Mouse (Mus musculus) spleen, adult 2 months (tissue): Measurements from ENCODE around the gene 6330409D20Rik. TPM values are rescaled to one million over a fixed set of nuclear protein-coding genes. Genes with fewer than 3 reads are reported as not detected.
A peak's percentile ranks its signal among the peaks of the same experiment; 100 is the strongest.

ENCODE experiments used
- DNase-seq, 2 experiments: peaks; one replicate each; pipeline versions ENCODE4 v3.0.0 to v3.0.0-alpha.2; 2012 to 2021; ENCODE audit warnings: low spot score in 2 of 2, low read depth in 1 of 2
- H3K27ac ChIP-seq: fragments of 200-500 bp; 2 replicates; pipeline ENCODE4 v1.5.1; 2012; ENCODE audit warnings: low read length, inconsistent platforms; ENCODE audit not compliant: insufficient read depth
- H3K27me3 ChIP-seq: fragments of 200-500 bp; 2 replicates; pipeline ENCODE4 v1.6.1; 2012; ENCODE audit warnings: mild to moderate bottlenecking, moderate library complexity, low read length, inconsistent platforms; ENCODE audit not compliant: control insufficient read depth, insufficient read depth
- H3K36me3 ChIP-seq: fragments of 200-500 bp; 2 replicates; pipeline ENCODE4 v1.6.1; 2012; ENCODE audit warnings: mild to moderate bottlenecking, low read length, inconsistent platforms; ENCODE audit not compliant: control insufficient read depth, insufficient read depth
- H3K4me1 ChIP-seq: fragments of 200-500 bp; 2 replicates; pipeline ENCODE4 v1.6.1; 2011; ENCODE audit warnings: inconsistent platforms; ENCODE audit not compliant: control insufficient read depth, insufficient read depth, insufficient read length
- H3K4me3 ChIP-seq: fragments of 200-500 bp; 2 replicates; pipeline ENCODE4 v1.5.1; 2011; ENCODE audit warnings: mild to moderate bottlenecking, inconsistent platforms; ENCODE audit not compliant: insufficient read depth, insufficient read length; ENCODE audit errors: extremely low read depth
- CTCF ChIP-seq: fragments of 200-500 bp; IDR thresholded peaks from 2 replicates; pipeline ENCODE4 v1.5.1; 2011; ENCODE audit warnings: mild to moderate bottlenecking, inconsistent platforms; ENCODE audit not compliant: insufficient read depth, insufficient read length, insufficient replicate concordance; ENCODE audit errors: extremely low read depth
- POLR2A ChIP-seq: fragments of 200-500 bp; IDR thresholded peaks from 2 replicates; pipeline ENCODE4 v1.6.1; 2011; ENCODE audit warnings: low read depth, low read length, inconsistent platforms
- WGBS: fragments of 180-500 bp; shearing (Covaris S2); methylation state at CpG from one replicate; pipeline ENCODE4 v1.1.7; 2018; 5-methylcytosine and 5-hydroxymethylcytosine counted together
- polyA plus RNA-seq: library from polyadenylated mRNA; depleted of rRNA; stranded (reverse); fragments of >200 nt; gene quantifications from 2 replicates; pipeline ENCODE4 v1.2.3, GENCODE M21; 2012

Gene 6330409D20Rik
- polyA plus RNA-seq, 1 experiment, result 0.28 TPM

GRCm38 (mm10) chr2:32693282-32693681 lies 47.5 kb downstream of the 6330409D20Rik start:
- WGBS, result 12% methylated on average over 7 of the region's 7 CpGs
- TF ChIP-seq CTCF (no peak), POLR2A (no peak)
- no peak overlapping the region for H3K27ac ChIP-seq
- no peaks in the 10 kb centered on the region; the same call in 1 of the 2 replicates for H3K4me1 ChIP-seq
- no peaks in the 10 kb centered on the region for H3K36me3 ChIP-seq
- no peak for DNase-seq
- peak overlapping the region; percentile 82 for H3K4me3 ChIP-seq
- no peaks in the 10 kb centered on the region for H3K27me3 ChIP-seq

GRCm38 (mm10) chr2:32692496-32692895 lies 48.3 kb downstream of the 6330409D20Rik start:
- 94% methylated on average over 14 of the region's 14 CpGs for WGBS
- Histone ChIP-seq H3K36me3 (no peaks in the 10 kb centered on the region), H3K4me3 (no peak overlapping the region)

GRCm38 (mm10) chr2:32691041-32691440 lies 49.8 kb downstream of the 6330409D20Rik start:
- Histone ChIP-seq H3K36me3 (peaks cover 6% of the 10 kb centered on the region), H3K27ac (no peak overlapping the region), H3K27me3 (no peaks in the 10 kb centered on the region), H3K4me3 (no peak overlapping the region), H3K4me1 (no peaks in the 10 kb centered on the region; the same call in none of the 2 replicates)
- DNase-seq, result no peak
- no peak for TF ChIP-seq CTCF
- TF ChIP-seq POLR2A, result no peak
- 94% methylated on average over 11 of the region's 11 CpGs for WGBS

More at GRCm38 (mm10) chr2:32692496-32692895, 48.3 kb downstream of the 6330409D20Rik start:
- DNase-seq, result no peak
- Histone ChIP-seq H3K4me1 (no peaks in the 10 kb centered on the region; the same call in 1 of the 2 replicates), H3K27me3 (no peaks in the 10 kb centered on the region), H3K27ac (no peak overlapping the region)
- TF ChIP-seq POLR2A (no peak), CTCF (no peak)

- no peak overlapping the region for H3K27ac ChIP-seq
- H3K27me3 ChIP-seq, result no peaks in the 10 kb centered on the region
- 13% methylated on average over 5 of the region's 5 CpGs for WGBS
- DNase-seq, result peak; percentile 85 to 87
- H3K4me1 ChIP-seq, result no peaks in the 10 kb centered on the region; the same call in none of the 2 replicates
- TF ChIP-seq CTCF, result peak; percentile 100
- TF ChIP-seq POLR2A, result no peak
- H3K36me3 ChIP-seq, result peaks cover 10% of the 10 kb centered on the region
- H3K4me3 ChIP-seq, result no peak overlapping the region
These were observed 51.4 kb downstream of the 6330409D20Rik start for GRCm38 (mm10) chr2:32689420-32689819.

GRCm38 (mm10) chr2:32687562-32687961 lies 53.3 kb downstream of the 6330409D20Rik start:
- no peak for DNase-seq
- Histone ChIP-seq H3K27ac (no peak overlapping the region), H3K4me3 (no peak overlapping the region), H3K36me3 (peaks cover 11% of the 10 kb centered on the region), H3K4me1 (no peaks in the 10 kb centered on the region; the same call in 1 of the 2 replicates), H3K27me3 (no peaks in the 10 kb centered on the region)
- TF ChIP-seq CTCF (no peak), POLR2A (no peak)
- WGBS, result 95% methylated on average over 8 of the region's 8 CpGs

GRCm38 (mm10) chr2:32686640-32687039 lies 54.2 kb downstream of the 6330409D20Rik start:
- Histone ChIP-seq H3K27ac (no peak overlapping the region), H3K36me3 (peaks cover 11% of the 10 kb centered on the region), H3K4me3 (no peak overlapping the region), H3K4me1 (no peaks in the 10 kb centered on the region; the same call in 1 of the 2 replicates), H3K27me3 (no peaks in the 10 kb centered on the region)
- DNase-seq, result no peak
- 92% methylated on average over 6 of the region's 6 CpGs for WGBS
- TF ChIP-seq CTCF, result no peak
- TF ChIP-seq POLR2A, result no peak

GRCm38 (mm10) chr2:32685807-32686206 lies 55.0 kb downstream of the 6330409D20Rik start:
- WGBS, result 96% methylated on average over 3 of the region's 3 CpGs
- TF ChIP-seq POLR2A, result no peak
- no peak for TF ChIP-seq CTCF

More at GRCm38 (mm10) chr2:32685807-32686206, 55.0 kb downstream of the 6330409D20Rik start:
- no peak for DNase-seq
- Histone ChIP-seq H3K36me3 (peaks cover 11% of the 10 kb centered on the region), H3K27ac (no peak overlapping the region), H3K27me3 (no peaks in the 10 kb centered on the region), H3K4me1 (no peaks in the 10 kb centered on the region; the same call in 1 of the 2 replicates), H3K4me3 (no peak overlapping the region)
